Mouse (Mus musculus) limb, embryonic 13.5 days (tissue): ENCODE measurements around the gene Per1. TPM values are rescaled to one million over a fixed set of nuclear protein-coding genes. Genes with fewer than 3 reads are reported as not detected.

Experiments used
- ATAC-seq: fragments of 200-750 bp; cut with Nextera tagmentation; 2 replicates; pipeline ENCODE4 v1.8.0; 2017; ENCODE audit warnings: low read depth, moderate number of reproducible peaks, moderate TSS enrichment; ENCODE audit not compliant: low FRiP score
- H3K27ac ChIP-seq: fragments of 300-500 bp; sonication (generic); 2 replicates; pipeline ENCODE4 v1.5.1; 2015; ENCODE audit warnings: inconsistent platforms, mild to moderate bottlenecking, moderate library complexity
- H3K27me3 ChIP-seq: fragments of 300-500 bp; sonication (generic); 2 replicates; pipeline ENCODE4 v1.6.1; 2015; ENCODE audit warnings: mild to moderate bottlenecking, inconsistent platforms
- H3K36me3 ChIP-seq: fragments of 300-500 bp; sonication (generic); 2 replicates; pipeline ENCODE4 v1.6.1; 2015; ENCODE audit warnings: inconsistent platforms, mild to moderate bottlenecking, moderate library complexity
- H3K4me1 ChIP-seq: fragments of 300-500 bp; sonication (generic); 2 replicates; pipeline ENCODE4 v1.6.1; 2015; ENCODE audit warnings: inconsistent platforms
- H3K4me2 ChIP-seq: fragments of 300-500 bp; sonication (generic); replicated peaks from 2 replicates; pipeline ENCODE4 v1.6.1; 2015; ENCODE audit warnings: inconsistent platforms, mild to moderate bottlenecking, moderate library complexity
- H3K4me3 ChIP-seq: fragments of 300-500 bp; sonication (generic); 2 replicates; pipeline ENCODE4 v1.5.1; 2015; ENCODE audit warnings: moderate library complexity, mild to moderate bottlenecking, inconsistent platforms
- H3K9ac ChIP-seq: fragments of 300-500 bp; sonication (generic); 2 replicates; pipeline ENCODE4 v1.6.1; 2015; ENCODE audit warnings: mild to moderate bottlenecking, inconsistent platforms
- H3K9me3 ChIP-seq: fragments of 300-500 bp; sonication (generic); 2 replicates; pipeline ENCODE4 v1.6.1; 2016; ENCODE audit warnings: inconsistent platforms
- WGBS: fragments of 180-500 bp; shearing (Covaris S2); methylation state at CpG from one replicate; pipeline ENCODE4 v1.1.7; 2015; 5-methylcytosine and 5-hydroxymethylcytosine counted together
- polyA plus RNA-seq: library from polyadenylated mRNA; unstranded; fragments of >200 nt; fragmentation: Nextera tagmentation; extraction: Ambion mirVana; gene quantifications from 2 replicates; pipeline ENCODE4 v1.2.1, GENCODE M21; 2015

Gene Per1
- polyA plus RNA-seq, 1 experiment from 2014 or later: 12.0 TPM

GRCm38 (mm10) chr11:69147546-69147945, 52.5 kb downstream of the Per1 start:
- Histone ChIP-seq H3K4me2 (no peak overlapping the region), H3K27ac (no peak overlapping the region), H3K4me1 (peaks cover 7% of the 10 kb centered on the region; the same call in 1 of the 2 replicates), H3K27me3 (peaks cover 11% of the 10 kb centered on the region), H3K9me3 (no peaks in the 10 kb centered on the region), H3K4me3 (no peak overlapping the region), H3K9ac (no peak overlapping the region), H3K36me3 (no peaks in the 10 kb centered on the region)
- 81% methylated on average over 7 of the region's 7 CpGs for WGBS
- no peak for ATAC-seq

- 87% methylated on average over 5 of the region's 5 CpGs for WGBS
- H3K9me3 ChIP-seq: no peaks in the 10 kb centered on the region
- no peak overlapping the region for H3K4me2 ChIP-seq
- peaks cover 7% of the 10 kb centered on the region; the same call in 1 of the 2 replicates for H3K4me1 ChIP-seq
- H3K27me3 ChIP-seq: peaks cover 15% of the 10 kb centered on the region
- H3K9ac ChIP-seq: no peak overlapping the region
- H3K4me3 ChIP-seq: no peak overlapping the region
- no peak for ATAC-seq
- H3K36me3 ChIP-seq: no peaks in the 10 kb centered on the region
- no peak overlapping the region for H3K27ac ChIP-seq
Measured at GRCm38 (mm10) chr11:69148451-69148960, 53.5 kb downstream of the Per1 start.

GRCm38 (mm10) chr11:69149728-69150127, 54.7 kb downstream of the Per1 start:
- H3K27ac ChIP-seq: no peak overlapping the region
- no peak overlapping the region for H3K4me3 ChIP-seq
- WGBS: 77% methylated on average over 6 of the region's 6 CpGs
- H3K9me3 ChIP-seq: no peaks in the 10 kb centered on the region
- peaks cover 7% of the 10 kb centered on the region; the same call in 1 of the 2 replicates for H3K4me1 ChIP-seq
- H3K9ac ChIP-seq: no peak overlapping the region
- H3K36me3 ChIP-seq: no peaks in the 10 kb centered on the region
- ATAC-seq: no peak
- H3K27me3 ChIP-seq: peaks cover 23% of the 10 kb centered on the region
- no peak overlapping the region for H3K4me2 ChIP-seq

- H3K36me3 ChIP-seq: no peaks in the 10 kb centered on the region
- peaks cover 29% of the 10 kb centered on the region for H3K27me3 ChIP-seq
- no peak for ATAC-seq
- no peak overlapping the region for H3K27ac ChIP-seq
- WGBS: 6% methylated on average over 7 of the region's 7 CpGs
- peak overlapping the region; percentile 37 for H3K4me3 ChIP-seq
- H3K9ac ChIP-seq: peak overlapping the region; percentile 51; the same call in 1 of the 2 replicates
- peak overlapping the region; percentile 61 for H3K4me2 ChIP-seq
- peaks cover 7% of the 10 kb centered on the region; the same call in 1 of the 2 replicates for H3K4me1 ChIP-seq
- H3K9me3 ChIP-seq: no peaks in the 10 kb centered on the region
Measured at GRCm38 (mm10) chr11:69150444-69150843, 55.4 kb downstream of the Per1 start.

GRCm38 (mm10) chr11:69151004-69151403, 56.0 kb downstream of the Per1 start:
- Histone ChIP-seq H3K36me3 (no peaks in the 10 kb centered on the region), H3K27ac (no peak overlapping the region), H3K4me2 (peak overlapping the region; percentile 61), H3K9ac (peak overlapping the region; percentile 51; the same call in 1 of the 2 replicates), H3K4me1 (peaks cover 7% of the 10 kb centered on the region; the same call in 1 of the 2 replicates), H3K4me3 (peak overlapping the region; percentile 37), H3K9me3 (no peaks in the 10 kb centered on the region), H3K27me3 (peaks cover 32% of the 10 kb centered on the region)
- WGBS: 29% methylated on average over 6 of the region's 6 CpGs
- no peak for ATAC-seq

GRCm38 (mm10) chr11:69153831-69154230, 58.8 kb downstream of the Per1 start:
- ATAC-seq: no peak
- H3K27me3 ChIP-seq: peaks cover 60% of the 10 kb centered on the region
- no peaks in the 10 kb centered on the region for H3K9me3 ChIP-seq
- H3K9ac ChIP-seq: no peak overlapping the region
- H3K4me2 ChIP-seq: no peak overlapping the region
- H3K4me3 ChIP-seq: no peak overlapping the region
- H3K4me1 ChIP-seq: peaks cover 16% of the 10 kb centered on the region
- no peaks in the 10 kb centered on the region for H3K36me3 ChIP-seq
- WGBS: 86% methylated on average over 8 of the region's 8 CpGs
- H3K27ac ChIP-seq: no peak overlapping the region

- Histone ChIP-seq H3K36me3 (no peaks in the 10 kb centered on the region), H3K4me1 (peaks cover 16% of the 10 kb centered on the region), H3K9me3 (no peaks in the 10 kb centered on the region), H3K27ac (no peak overlapping the region), H3K4me3 (no peak overlapping the region), H3K9ac (no peak overlapping the region), H3K4me2 (no peak overlapping the region), H3K27me3 (peaks cover 66% of the 10 kb centered on the region)
- ATAC-seq: no peak
- WGBS: 56% methylated on average over 1 of the region's 1 CpGs
Measured at GRCm38 (mm10) chr11:69155351-69155750, 60.3 kb downstream of the Per1 start.

- Histone ChIP-seq H3K4me2 (peak within 1 kb of the TSS; percentile 48), H3K4me3 (peak within 1 kb of the TSS; percentile 22), H3K9me3 (no peaks in the 10 kb centered on the region), H3K27ac (no peak within 1 kb of the TSS), H3K9ac (0 out of 2 replicates have a peak within 1 kb of the TSS, but pooled peaks have one; percentile 31), H3K4me1 (peaks cover 8% of the 10 kb centered on the region), H3K27me3 (peaks cover 63% of the 10 kb centered on the region), H3K36me3 (no peaks in the 10 kb centered on the region)
- 1% methylated on average over 18 of the region's 18 CpGs for WGBS
- ATAC-seq: peak; percentile 15; the same call in 1 of the 2 replicates
Measured at GRCm38 (mm10) chr11:69156800-69157199, 61.8 kb downstream of the Per1 start, which contains the start of gene Alox12b. Gene Alox12b (plus strand): TSS chr11:69156989.

Other genes starting within 250 kb of the Per1 start
- 98.8 and 102 TPM in 2 replicates for gene Ndel1, start 223.4 kb upstream of the Per1 start, polyA plus RNA-seq
- 0.15 and 0.23 TPM in 2 replicates for gene Rnf222, start 206.7 kb upstream of the Per1 start, polyA plus RNA-seq
- 996 and 1,041 TPM in 2 replicates for gene Rpl26, start 193.6 kb upstream of the Per1 start, polyA plus RNA-seq
- gene Odf4, start 168.1 kb upstream of the Per1 start, polyA plus RNA-seq: not detected in 2 replicates
- 6.3 and 7.2 TPM in 2 replicates for gene Arhgef15, start 137.7 kb upstream of the Per1 start, polyA plus RNA-seq
- 2.4 and 3.0 TPM in 2 replicates for gene Slc25a35, start 127.1 kb upstream of the Per1 start, polyA plus RNA-seq
- 54.5 and 58.1 TPM in 2 replicates for gene Rangrf, start 120.0 kb upstream of the Per1 start, polyA plus RNA-seq
- 39.6 and 40.6 TPM in 2 replicates for gene Pfas, start 86.8 kb upstream of the Per1 start, polyA plus RNA-seq
- gene Ctc1, start 79.3 kb upstream of the Per1 start, polyA plus RNA-seq: 55.5 and 60.4 TPM in 2 replicates
- 140 and 141 TPM in 2 replicates for gene Aurkb, start 49.6 kb upstream of the Per1 start, polyA plus RNA-seq
- gene Borcs6, start 35.5 kb upstream of the Per1 start, polyA plus RNA-seq: 9.5 and 9.6 TPM in 2 replicates
- 46.4 and 52.0 TPM in 2 replicates for gene Tmem107, start 24.4 kb upstream of the Per1 start, polyA plus RNA-seq
- gene Vamp2, start 6.7 kb upstream of the Per1 start, polyA plus RNA-seq: 82.8 and 88.6 TPM in 2 replicates
- gene Hes7, start 25.2 kb downstream of the Per1 start, polyA plus RNA-seq: 0.74 and 1.2 TPM in 2 replicates
- gene 9130213A22Rik, start 27.4 kb downstream of the Per1 start, polyA plus RNA-seq: 0.52 and 0.55 TPM in 2 replicates
- 1.6 TPM in 2 replicates for gene Aloxe3, start 30.7 kb downstream of the Per1 start, polyA plus RNA-seq
- 0.22 and 0.25 TPM in 2 replicates for gene Alox12b, start 61.8 kb downstream of the Per1 start, polyA plus RNA-seq
- 0.08 and 0.09 TPM in 2 replicates for gene Alox8, start 102.6 kb downstream of the Per1 start, polyA plus RNA-seq
- 0.09 and 0.25 TPM in 2 replicates for gene Gucy2e, start 141.8 kb downstream of the Per1 start, polyA plus RNA-seq
- gene Cntrob, start 228.6 kb downstream of the Per1 start, polyA plus RNA-seq: 25.3 and 26.4 TPM in 2 replicates
- 153 and 162 TPM in 2 replicates for gene Trappc1, start 228.8 kb downstream of the Per1 start, polyA plus RNA-seq
- 2.4 and 2.8 TPM in 2 replicates for gene Kcnab3, start 231.0 kb downstream of the Per1 start, polyA plus RNA-seq
- 24.6 and 24.9 TPM in 2 replicates for gene Rnf227, start 245.2 kb downstream of the Per1 start, polyA plus RNA-seq